Mouse (Mus musculus) megakaryocyte-erythroid progenitor cell, adult 5-6 weeks (primary cell): Measurements from ENCODE around the gene Ankdd1a. TPM values are rescaled to one million over a fixed set of nuclear protein-coding genes. Genes with fewer than 3 reads are reported as not detected.
A peak's percentile ranks its signal among the peaks of the same experiment; 100 is the strongest.

ENCODE experiments used
- ATAC-seq: replicated peaks from 2 replicates; pipeline ENCODE4 v1.8.0; 2016; ENCODE audit warnings: mild to moderate bottlenecking, inconsistent platforms; ENCODE audit not compliant: severe bottlenecking, poor library complexity, low FRiP score, low TSS enrichment
- total RNA-seq, 2 experiments: library from RNA; stranded (forward) in 1 of 2; stranded (reverse) in 1 of 2; fragments of 200-1000, 215-1000 nt in 1 of 2; fragments of >200 nt in 1 of 2; fragmentation: Nextera tagmentation in 1 of 2; gene quantifications; 2 replicates each; pipeline ENCODE4 v1.2.3; 2014 to 2017

Gene Ankdd1a
- total RNA-seq, 2 experiments from 2014 or later: not detected

DNA sequence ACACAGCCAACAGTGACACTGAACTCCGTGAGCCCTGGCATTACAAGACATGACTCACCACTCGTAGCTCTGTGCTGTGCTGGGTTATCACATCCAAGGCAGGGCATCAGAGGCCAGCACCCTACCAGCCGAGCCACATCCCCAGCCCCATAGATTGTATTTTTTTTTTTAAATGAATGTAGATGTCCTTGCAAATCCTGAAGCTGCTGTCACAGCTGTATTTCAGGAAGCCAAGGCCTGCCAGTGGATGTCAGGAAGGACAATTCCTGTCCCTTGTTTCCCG is 26.4 kb upstream of the Ankdd1a start:
- peak; percentile 59 for ATAC-seq

GRCm38 (mm10) chr9:65545635-65546412 is 25.8 kb upstream of the Ankdd1a start:
- no peak for ATAC-seq

GRCm38 (mm10) chr9:65542111-65542524 is 22.1 kb upstream of the Ankdd1a start:
- ATAC-seq: peak; percentile 19; the same call in 1 of the 2 replicates

DNA sequence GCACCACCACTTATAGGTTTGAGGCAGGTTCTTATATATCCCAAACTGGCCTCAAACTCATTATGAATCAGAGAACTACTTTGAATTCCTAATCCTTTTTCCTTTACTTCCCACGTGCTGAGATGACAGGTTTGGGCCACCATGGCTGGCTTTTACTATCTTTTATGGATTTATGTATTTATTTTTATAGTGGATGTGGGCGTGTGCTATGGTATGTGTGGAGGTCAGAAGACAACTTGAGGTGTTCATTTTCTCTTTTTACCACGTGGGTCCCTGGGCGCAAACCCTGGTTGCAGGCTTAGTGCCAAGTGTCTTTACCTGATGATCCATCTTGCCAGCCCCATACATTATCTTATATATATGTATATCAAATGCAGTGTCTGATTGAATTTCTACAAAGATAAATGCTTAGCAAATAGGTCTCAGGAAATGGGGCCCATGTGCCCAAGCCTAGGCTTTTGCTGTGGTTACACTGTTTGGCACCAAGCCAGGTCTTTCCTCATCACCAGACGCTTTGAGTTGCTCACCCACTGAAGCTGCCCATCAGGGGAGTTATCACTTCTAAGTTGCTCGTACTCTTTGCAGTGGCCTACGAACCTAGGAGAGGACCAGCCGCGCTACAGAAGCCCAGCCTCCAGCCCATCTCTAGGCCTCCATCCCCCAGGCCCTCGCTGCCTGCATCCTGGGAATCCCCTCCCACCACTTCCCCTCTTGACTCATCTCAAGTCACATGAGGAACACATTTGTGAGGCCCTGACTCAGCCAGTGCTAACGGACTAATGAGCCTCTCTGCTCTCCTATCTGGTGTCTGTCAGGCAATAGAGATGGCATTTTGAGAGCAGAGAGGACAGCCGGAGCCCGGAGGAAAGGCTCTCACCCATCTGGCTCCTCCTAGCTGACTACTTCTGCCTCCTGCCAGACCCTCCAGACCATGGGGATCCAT is 21.4 kb upstream of the Ankdd1a start:
- ATAC-seq: peak; percentile 64

- no peak for ATAC-seq
Observed at GRCm38 (mm10) chr9:65539697-65540096, 19.7 kb upstream of the Ankdd1a start.

DNA sequence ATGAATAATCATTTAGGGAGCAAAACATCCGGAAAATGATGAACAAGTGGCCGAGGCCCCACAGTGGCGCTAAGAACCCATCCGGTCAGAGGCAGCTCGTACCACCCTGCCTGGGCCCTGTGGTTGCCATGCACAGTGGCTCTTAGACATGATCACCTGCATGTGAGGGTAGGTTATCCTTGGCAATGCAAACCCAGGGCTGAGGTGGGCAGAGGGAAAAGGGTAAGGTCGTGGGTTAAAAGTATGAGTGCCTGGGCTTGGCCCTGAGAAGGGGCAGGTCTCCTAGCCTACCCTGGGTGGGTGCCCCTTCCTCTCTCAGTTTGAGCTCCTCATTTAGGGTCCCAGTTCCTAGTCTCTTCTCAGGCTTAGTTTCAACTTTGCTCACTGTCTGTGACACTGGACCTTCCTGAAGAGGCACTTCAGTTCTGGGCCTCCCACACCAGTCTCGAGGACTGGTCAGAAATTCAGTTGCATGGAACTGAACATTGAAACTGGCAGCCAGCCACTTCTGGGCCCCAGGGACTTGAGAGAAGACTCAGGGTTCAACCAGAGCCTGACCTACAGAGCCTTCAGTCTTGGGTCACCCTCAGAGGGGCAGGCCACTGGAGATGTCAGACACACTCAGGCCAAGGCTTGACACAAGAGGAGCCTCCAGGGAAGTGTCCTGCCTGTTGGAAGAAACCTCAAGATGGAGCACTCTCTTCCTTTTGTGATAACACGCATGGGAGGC is 18.1 kb upstream of the Ankdd1a start:
- ATAC-seq: no peak

- no peak for ATAC-seq
Observed at GRCm38 (mm10) chr9:65536491-65536890, 16.5 kb upstream of the Ankdd1a start.

DNA sequence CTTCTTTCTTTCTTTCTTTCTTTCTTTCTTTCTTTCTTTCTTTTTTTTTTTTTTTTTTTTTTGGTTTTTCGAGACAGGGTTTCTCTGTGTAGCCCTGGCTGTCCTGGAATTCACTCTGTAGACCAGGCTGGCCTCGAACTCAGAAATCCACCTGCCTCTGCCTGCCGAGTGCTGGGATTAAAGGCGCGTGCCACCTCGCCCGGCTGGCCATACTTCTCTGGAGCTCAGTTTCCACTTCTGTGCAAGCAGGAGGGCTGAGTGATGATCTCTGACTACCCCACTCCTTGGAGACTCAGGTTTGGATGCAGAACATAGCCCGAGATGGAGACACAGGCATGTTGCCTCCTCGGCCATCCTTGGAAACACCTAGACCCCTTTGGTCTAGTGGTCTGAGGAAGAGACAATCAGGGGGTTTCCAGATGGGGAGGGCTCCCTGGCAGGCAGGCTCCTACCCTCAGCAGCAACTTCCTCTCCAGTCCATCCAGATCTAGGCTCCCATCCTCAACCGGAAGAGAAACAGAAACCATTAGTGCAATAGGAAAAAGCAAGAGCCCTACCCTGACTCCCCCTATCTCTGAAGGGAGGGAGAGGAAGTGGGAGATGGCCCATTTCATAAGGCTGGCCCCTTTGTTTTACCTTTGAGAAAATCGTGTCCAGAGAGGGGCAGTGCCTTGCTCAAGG is 15.9 kb upstream of the Ankdd1a start:
- no peak for ATAC-seq

DNA sequence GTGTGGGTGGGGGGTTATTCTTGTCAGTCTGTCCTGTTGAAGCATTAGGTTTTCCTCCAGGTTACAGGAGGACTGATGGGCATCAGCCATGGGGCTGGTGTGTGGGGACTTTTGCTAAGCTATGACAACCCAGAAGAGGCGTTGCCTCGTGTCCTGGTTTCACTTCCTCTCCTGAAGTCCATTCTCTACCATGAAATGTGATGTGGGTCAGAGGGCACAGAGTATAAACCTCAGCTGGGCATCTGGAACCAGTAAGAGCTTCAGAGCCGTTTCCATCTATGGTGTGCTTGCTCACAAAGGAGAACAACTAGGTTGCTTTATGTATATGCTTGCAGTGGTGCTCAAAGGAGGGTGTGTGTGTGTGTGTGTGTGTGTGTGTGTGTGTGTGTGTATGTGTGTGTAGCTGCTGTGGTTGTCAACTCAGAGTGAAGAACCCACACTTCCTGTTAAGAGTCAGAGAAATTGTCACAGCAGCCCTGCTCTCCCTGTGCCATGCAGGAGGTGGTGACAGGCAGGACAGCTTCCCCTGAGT is 15.3 kb upstream of the Ankdd1a start:
- ATAC-seq: no peak

DNA sequence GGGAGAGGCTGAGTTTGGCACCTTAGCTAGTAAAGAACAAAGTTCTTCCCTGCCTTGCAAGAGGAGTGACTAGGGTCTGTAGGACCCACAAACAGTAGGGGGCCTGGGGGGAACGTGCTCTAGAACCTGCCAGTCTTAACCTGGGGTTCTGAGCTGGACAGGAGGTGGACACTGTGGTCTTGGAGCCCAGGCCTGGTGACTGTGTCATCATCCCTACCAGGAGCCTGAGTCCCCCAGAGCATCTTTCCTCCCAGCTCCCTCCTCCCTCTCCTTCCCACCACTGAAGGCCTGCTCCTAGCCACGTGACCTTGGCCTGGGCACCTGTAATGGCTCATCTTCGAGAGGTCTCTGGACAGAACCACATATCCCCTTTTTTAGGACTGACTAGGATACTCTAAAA is 14.1 kb upstream of the Ankdd1a start:
- ATAC-seq: no peak

- ATAC-seq: no peak
Observed at GRCm38 (mm10) chr9:65532986-65533385, 13.0 kb upstream of the Ankdd1a start.

- no peak for ATAC-seq
Observed at GRCm38 (mm10) chr9:65531283-65531682, 11.3 kb upstream of the Ankdd1a start.

GRCm38 (mm10) chr9:65529659-65530058 is 9.7 kb upstream of the Ankdd1a start:
- ATAC-seq: peak; percentile 57

DNA sequence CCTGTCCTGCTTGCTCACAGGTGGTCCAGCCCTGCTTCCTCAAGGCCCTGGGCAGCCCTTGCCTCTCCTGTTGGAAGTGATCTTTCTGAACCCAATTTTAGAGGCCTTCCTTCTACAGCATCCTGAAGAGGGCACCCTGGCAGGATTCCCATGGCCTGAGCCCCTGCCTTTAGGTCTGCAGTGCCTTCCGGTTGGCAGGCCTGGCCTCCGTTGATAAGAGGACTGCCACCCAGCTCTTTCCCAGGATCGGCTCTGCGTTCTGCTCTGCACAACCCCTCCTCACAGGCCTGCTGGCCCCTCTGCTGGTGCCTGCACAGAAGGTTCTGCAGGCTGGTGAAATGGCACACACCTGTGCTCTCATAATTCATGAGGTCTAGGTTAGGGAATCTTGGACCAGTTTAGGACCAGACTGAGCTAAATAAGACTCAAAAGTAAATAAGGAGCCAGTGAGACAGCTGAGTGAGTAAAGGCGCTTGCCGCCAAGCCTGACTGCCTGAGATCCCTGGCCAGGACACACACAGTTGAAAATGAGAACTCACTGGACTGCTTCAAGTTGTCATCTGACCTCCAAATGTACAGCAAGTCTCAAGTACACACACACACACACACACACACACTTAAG is 8.5 kb upstream of the Ankdd1a start:
- ATAC-seq: peak; percentile 86

DNA sequence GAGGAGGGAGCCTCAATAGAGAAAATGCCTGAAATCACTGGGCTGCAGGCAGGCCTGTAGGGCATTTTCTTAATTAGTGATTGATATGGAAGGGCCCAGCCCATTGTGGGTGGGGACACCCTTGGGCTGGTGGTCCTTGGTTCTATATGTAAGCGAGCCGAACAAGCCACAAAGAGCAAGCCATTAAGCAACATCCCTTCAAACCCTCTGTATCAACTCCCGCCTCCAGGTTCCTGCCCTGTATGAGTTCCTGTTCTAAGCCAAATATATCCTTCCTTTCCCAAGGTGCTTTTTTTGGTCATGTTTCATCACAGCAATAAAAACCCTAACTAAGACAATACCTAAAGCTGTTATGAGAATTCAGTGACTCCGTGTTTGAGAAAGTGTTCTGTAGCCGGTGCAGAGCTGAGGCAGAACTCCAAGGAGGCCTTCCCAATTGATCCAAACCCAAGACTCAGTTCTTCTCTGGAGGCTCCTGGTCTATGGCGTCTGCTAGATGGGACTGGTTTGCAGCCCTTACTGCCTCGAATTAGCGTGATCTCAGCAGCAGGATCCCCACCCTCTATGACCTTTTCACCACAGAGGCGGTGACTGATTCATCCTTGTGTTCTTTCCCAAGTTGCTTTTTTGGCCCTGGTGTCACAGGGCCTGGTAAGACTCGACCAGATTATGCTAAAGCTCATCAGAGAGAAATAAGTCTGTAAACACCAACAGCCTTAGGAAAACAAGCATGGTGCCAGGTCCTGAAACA is 5.6 kb upstream of the Ankdd1a start:
- ATAC-seq: no peak

DNA sequence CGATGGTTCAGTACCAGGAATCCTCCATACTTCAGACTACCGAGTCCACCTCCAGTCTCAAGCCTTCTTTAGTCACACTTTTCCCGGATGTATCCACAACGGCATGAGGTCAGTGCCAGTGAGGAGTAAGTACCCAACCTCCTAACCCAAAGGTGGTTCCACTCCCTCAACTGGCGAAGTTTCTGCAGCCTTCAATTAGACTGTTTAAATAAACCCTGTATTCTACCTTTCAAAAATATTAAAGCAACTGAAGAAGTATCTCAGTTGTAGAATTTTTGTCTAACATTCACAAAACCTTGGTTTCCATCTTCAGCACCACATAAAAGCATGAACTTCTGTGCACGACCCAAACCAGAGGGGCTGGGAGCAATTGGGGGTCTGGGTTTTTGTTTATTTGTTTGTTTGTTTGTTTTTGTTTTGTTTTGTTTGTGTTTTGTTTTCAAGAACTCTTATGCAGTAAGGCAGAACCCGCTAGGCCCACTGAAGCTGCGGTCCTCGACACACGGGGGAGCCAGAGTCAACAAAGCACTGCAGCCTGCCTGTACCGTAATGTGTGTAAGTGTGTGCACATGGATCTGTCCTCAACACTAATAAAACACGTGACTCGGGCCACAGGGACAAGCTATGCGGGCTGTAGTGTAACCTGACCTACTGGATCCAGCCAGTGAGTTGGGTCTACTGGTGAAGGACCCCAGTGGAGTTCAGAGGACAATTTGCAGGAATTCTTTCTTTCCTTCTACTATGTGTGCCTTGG is 3.8 kb upstream of the Ankdd1a start:
- peak; percentile 90 for ATAC-seq

GRCm38 (mm10) chr9:65520505-65520876 is 498 bp upstream of the Ankdd1a start:
- ATAC-seq: no peak

- ATAC-seq: no peak
Observed at GRCm38 (mm10) chr9:65514851-65515261, 5.1 kb downstream of the Ankdd1a start.
